Mouse (Mus musculus): ENCODE results near the gene Fcmr.

Gene Fcmr

DNA sequence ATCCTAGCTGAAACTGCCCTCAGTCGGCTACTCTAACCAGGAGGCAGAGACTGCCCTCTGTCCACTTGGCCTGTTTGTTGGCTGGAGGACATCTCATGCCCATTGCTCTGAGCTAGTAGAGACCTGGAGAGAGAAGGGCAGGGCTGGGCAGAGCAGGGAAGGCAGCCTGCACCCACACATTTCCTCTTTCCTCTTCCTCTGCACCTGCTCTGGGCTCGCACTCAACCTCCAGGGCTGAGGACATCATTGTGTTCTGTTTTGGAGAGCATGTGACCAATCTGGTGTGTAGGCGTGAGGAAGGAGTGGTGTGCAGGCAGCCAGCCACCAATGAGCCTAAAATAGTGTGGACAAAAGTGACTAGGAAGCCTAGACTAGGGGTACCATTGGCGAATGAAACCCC is 1.2 kb upstream of the Fcmr start:
- DNase-seq (ENCODE audit: low spot score) = no peak

DNA sequence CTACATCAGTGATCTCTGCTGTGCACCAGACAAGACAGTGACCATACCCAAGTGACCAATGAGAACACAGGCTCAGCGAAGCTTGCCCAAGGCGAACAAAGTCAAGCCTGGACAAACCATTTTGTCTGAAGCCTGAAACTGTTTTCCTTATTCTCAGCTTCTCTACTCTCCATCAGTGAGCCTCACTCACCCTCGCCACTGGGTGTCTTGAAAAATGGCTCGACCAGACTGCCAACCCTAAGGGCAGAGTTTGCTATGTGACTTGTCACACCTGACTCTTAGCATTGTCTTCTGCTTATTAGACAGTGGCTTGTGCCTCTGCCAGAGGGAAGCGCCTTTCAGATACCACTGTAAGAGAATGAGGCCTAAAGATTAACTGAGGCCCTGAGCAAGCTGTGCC is 728 bp upstream of the Fcmr start:
- no peak for DNase-seq (ENCODE audit: low spot score)

DNA sequence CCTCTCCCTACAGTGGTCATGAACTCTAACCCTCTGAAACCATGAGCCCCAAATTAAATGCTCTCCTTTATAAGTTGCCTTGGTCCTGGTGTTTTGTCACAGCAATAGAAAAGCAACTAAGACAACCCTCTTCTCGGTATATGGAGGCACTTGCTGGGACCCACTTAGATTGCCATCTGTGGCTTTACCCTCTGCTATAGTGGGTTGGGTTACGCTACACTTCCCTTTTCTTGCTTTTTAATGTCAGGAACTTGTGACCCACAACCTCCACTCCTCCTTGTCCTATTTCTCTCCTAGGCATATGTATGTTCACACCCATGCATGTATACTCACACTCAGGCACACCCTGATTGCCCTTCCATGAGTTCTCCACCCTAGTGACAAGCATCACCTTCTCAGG is 7.4 kb downstream of the Fcmr start:
- no peak for DNase-seq (ENCODE audit: low spot score)

DNA sequence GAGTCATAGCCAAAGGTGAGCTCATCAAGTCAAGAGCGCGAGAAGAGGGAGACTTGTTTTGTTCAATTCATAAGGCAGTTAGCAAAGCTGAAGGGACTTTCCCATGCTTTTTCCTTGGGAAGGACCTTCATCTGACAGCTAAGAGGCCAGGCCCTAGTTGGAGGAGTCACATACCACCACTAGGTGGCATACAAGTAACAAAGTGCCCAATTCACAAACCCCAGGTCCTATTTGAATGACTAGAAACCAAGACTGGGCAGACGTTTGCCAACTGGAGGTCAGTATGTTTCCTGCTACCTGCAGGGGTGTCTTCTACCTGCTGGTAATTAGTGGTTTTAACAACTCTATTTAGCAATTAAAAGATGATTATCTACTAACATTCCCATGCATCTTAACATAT is 9.7 kb downstream of the Fcmr start:
- peak; percentile 22 for DNase-seq (ENCODE audit: low spot score)

DNA sequence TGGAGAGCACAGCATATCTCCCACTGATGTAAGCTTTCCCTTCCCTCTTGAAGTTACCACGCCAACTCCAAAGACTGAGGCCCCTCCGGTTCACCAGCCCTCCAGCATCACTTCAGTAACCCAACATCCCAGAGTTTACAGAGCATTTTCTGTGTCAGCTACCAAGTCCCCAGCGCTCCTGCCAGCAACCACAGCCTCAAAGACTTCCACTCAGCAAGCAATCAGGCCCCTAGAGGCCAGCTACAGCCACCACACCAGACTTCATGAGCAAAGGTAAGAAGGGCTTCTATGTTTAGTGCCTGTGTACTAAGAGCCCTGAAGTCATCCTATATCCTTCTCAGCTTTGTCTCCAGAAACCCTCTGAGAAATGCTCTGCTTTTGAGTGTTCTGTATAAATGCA is 10.4 kb downstream of the Fcmr start:
- no peak for DNase-seq (ENCODE audit: low spot score)

DNA sequence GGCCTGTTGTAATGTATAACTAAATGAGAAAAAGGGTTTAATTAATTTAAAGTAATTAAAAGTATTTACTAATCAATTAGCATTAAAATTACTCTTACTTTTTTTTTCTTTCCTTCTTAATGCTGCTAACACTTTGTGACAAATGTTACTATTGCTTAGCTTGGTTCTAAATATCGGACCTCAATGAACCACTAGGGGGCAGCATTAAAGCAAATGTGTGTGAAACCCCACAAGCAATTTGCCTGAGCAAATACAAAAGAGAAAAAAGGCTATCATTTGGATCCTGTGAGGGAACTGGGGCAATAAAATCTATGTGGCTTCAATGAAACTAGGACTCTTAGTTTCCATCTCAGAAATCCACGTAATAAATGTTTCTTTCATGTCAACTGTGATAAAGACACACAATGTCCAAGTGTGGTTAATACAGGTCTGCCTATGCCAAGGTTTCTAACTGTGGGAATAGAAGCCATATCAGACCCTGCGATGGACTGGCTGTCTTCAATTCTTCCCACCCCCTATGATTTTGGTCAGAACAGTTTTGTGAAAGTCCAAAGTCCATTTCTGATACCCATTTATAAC is 11.6 kb downstream of the Fcmr start:
- peak; percentile 54 for DNase-seq (ENCODE audit: low spot score)

DNA sequence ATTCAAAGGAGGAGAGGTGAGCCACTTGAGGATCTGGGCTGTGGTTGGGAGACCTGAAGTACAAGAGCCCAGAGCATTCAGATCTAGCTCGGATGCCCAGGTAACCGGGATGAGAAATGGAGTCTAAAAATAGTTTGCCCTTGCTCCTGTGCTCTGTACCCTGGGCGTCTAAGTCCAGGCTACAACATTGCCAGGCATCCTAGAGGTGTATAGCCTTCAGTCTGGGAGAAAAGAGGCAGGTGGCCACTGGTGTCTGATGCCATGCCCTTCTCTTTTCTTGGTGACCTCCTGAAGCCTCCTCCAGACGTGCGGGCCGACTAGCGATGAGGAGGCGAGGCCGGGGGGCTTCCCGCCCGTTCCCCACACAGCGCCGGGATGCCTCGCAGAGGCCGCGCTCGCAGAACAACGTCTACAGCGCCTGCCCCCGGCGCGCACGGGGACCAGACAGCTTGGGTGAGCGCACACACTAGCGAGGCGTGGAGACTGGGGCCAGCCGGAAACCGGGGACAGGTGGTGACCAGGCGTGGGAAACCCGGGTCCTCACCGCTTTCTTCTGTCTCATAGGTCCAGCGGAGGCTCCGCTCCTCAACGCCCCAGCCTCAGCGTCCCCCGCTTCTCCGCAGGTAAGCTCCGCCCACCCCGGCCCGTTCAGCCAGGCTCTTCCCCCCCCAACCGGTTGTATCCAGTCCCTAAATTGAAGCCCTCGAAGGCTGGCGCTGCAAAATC is 12.6 kb downstream of the Fcmr start:
- no peak for DNase-seq (ENCODE audit: low spot score)

DNA sequence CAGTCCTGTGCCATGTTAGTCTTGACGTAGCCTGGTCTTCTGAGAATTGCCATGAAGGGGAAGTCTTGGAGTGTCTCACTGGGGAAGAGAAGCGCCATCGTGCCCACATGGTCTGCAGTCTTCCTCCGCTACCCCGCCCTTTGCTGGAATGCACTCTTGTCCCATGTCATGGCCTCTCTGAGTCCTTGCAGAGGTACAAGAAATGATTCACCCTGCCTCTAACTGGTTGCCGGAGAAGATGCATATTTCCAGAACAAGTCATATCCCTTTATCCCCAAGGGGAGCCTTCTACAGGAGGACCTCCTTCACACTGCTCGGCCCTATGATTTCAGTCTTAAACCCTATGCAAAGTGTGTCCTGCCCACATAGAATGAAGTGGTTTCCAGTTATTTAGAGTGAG is 14.5 kb downstream of the Fcmr start:
- DNase-seq (ENCODE audit: low spot score) = no peak

DNA sequence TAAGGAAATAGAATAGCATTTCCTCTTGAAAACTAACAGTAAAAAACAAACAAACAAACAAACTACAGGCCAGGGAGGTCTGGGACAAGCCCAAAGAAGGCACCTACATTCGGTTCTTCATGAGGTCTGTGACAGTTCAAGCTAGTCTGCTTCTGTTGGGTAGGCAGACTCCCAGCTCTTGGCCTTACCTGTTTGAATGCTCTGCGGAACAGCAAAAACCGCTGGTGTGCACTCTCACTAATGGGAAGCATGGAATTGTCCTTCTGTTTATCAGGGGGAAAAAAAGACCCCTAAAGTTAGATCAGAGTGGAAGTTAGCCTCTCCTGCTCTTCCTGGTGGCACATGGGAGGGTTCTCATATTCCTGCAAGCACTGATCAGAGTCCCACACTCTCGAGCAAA is 17.7 kb downstream of the Fcmr start:
- DNase-seq (ENCODE audit: low spot score) = no peak

DNA sequence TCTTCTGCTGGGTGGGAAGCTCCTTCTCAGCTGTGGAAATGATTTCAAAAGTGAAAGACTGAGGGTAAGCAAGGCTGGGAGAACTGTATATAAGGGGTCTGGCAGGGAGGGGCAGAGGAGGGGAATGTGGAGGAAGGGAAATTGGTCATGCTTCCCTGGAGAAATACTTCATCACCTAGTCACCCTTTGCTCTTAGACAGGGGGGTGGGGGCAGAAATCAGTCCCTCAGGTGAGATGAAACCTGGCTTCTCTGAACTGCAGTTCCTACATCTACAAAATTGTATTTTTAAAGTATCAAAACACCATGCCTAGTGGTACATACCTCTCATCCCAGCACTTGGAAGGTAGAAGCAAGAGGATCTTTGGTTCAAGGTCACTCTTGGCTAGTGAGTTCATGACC is 21.9 kb downstream of the Fcmr start, which contains the start of gene Il24:
Gene Il24, minus strand, starts transcription at position 101 of the 400 bp plus-strand sequence.
- no peak for DNase-seq (ENCODE audit: low spot score)

DNA sequence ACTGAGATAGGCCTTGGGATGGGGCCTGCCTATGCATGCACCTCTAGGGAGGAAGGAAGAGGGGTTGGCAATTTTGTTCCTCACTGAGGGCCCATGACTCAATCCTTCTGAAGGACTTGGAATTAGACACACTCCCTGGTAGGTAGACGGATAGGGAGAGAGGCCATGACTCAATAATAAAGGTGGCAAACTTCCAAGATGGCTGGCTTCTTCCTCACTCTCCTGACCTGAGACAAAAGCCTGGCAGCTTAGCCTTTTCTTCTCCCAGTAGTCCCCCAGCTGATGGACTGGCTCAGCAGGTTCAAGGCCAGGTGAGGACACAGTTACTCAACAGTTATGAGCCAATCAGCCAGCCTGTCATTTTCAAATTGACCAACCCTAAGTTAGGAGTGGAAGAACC is 27.0 kb downstream of the Fcmr start:
- no peak for DNase-seq (ENCODE audit: low spot score)

DNA sequence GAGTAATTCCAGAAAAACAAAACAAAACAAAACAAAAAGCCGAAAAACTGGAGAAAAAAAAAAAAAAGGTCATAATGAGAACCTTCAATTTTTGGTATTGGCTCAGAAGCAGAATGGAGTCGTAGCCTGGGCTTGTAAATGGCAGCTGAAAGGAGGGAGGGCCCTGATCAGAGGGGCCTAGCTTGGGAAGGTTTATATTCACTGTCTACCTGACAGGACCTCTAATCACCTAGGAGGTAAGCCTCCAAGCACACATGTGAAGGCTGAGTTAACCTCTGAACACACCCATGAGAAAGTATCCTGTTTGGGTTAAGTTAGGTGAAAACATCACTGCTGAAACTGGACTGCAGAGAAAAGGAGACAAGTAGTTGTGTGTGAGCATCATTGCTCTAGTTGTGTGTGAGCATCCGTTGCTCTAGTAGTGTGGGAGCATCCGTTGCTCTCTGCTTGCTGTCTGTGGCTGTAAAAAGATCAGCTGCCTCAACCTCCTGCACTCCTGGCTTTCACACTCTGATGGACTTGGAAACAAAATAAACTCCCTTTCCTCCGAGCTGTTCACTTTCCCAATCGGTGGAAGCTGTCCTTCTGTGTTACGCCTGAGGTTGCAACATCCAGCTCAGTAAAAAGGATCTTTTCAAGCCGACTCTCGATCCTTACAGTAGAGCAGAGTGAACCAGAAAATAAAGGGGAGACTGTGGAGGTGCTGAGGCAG is 28.0 kb downstream of the Fcmr start:
- no peak for DNase-seq (ENCODE audit: low spot score)

DNA sequence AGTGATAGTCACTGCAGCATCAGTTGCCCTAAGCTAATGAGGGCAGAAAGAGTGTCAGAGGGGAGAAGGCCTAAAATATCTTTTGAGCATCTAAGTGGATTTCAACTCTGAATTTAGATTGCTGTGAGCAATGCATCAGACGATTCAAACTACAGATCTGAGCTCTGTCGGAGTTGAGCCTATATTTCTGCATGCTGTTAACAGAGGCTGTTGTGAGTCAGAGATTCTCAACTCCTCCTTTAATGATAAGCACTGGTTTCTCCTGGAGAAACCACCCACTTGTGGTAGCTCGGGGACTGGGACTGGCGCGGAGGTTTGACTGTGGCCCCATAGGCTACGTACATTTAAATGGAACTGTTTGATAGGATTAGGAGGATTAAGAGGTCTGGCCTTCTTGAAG is 29.0 kb downstream of the Fcmr start:
- no peak for DNase-seq (ENCODE audit: low spot score)

DNA sequence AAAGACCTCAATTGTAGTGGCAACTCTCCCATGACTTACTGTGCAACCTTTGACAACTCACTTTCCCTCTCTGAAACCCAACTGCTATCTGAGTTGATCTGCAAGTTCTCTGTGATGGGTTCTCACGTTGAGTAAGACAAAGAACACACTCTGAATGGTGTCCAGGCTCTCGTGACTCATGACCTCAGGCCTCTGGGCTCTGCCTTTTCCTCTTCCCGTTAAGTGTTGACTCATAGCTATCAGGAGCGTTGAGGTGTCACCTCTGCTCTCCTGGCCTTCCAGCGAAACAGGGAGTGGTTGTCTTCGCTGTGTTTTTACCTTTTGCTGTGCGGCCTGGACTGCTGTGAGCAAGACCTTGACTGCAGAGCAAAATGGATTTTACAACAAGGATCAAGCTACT is 37.0 kb downstream of the Fcmr start:
- DNase-seq (ENCODE audit: low spot score) = no peak

DNA sequence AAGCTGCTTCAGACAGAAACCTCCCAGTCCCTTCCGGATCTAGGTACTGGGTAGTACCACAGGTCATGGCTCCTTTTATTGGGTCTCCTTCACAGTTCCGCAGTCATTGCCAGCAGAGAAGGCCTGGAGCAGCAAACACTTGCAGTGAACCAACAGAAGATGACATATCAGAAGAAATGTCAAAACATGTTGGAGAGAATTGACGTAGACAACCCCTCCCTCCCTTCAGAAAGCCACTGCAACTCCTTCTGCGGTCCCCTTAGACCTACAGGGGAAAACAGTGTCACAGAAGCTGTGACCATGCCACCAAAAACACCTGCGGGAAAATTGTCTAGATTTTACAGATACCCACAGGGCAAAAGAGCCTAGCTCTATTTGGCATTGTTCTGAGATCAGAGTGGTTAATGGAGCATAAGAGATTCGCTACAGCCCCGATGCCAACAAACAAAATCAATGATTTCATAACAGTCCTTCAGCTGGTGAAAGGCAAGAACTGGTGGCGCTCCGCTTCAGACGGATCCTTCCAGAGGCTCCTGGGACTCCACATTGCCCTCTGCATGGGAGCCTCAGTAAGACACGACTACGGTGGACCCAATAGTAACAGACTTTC is 46.0 kb downstream of the Fcmr start, which contains the start of gene Il20:
Gene Il20, minus strand, starts transcription at position 51 of the 610 bp plus-strand sequence.
- DNase-seq (ENCODE audit: low spot score) = no peak

DNA sequence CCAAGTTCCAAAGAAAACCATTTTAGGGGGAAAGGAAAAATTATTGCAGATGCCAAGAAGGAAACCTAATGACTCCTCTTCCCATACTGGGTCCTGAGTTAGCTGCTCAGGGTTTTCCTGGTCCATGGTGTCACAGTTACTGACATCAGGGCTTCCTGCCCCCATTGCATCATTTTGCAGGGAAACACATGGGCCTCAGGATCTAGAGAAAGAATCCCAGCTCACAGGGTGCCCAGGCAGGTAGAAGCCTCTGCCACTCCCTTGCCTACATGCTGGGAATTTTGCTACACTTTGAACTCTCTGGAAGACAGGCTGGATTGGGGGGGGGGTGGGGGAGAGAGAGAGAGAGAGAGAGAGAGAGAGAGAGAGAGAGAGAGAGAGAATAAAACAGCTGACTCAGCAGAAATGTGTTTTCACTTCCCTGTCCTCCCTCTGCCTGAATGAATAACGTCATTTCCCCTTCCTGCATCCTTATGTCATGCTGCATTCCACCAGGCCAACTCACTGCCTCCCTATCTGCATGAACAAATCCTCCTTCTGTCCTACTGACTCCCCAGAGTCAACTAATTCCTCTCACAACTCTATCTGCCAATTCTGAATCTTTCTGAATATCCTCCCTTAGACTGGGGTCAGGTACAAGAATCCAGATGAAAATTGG is 53.0 kb downstream of the Fcmr start:
- no peak for DNase-seq (ENCODE audit: low spot score)

DNA sequence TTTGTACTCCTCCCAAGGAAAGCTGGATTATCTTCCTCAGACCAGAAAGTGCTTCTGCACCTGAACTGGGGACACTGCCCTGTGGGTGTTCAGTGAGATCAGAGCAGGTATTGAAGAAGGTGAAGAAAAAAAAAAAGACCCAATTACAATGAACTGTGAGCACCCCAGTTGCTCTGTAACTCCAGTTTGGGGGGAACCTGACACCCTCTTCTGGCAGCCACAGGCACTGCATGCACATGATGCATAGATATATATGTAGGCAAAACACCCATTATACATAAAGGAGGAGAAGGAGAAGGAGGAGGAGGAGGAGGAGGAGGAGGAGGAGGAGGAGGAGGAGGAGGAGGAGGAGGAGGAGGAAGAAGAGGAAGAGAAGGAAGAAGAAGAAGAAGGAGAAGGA is 61.0 kb downstream of the Fcmr start:
- DNase-seq (ENCODE audit: low spot score) = peak; percentile 4

Data from c-Kit-positive CD71-positive TER-119-positive erythroid progenitor cells, embryonic 14.5 days (primary cell).